Comparison of ENCODE assay signal across 34 mouse cellular contexts in the genomic region with DNA sequence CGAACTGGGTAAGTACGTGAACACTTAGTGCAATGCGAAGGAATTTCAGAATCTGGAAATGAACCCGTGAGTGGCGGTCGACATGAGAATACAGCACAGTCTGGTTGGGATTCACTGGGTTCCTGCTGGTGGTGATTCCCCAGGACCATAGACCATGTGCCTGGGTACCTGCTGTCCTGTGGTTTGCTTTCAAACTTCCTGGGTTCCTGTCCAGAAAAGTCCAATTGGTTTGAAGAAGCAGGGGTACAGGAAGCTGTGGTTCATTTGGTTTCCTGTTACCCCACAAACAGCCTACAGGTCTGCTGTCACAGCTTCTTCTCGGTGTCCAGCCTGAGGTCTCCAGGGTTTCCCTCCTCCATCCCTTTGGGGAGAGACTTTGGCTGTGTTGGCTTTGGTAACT. TPM values are rescaled to one million over a fixed set of nuclear protein-coding genes. Genes with fewer than 3 reads are reported as not detected.
DNase-seq lines count a peak whose midpoint lies in the region; ATAC-seq and TF ChIP-seq lines count a peak whose summit lies in the region.
"Had no signal": no experiment of that assay in that cellular context is flagged by ENCODE, and none has a peak within 500 bp of the region (broad histone marks: within the 10 kb centered on the region; RNA-seq: fewer than 3 reads in every experiment).

No protein-coding gene starts in this region.

- no peaks in the 10 kb centered on the region for H3K27me3 ChIP-seq in liver, postnatal 0 days (ENCODE audit: insufficient read depth, low read length)
- no peaks in the 10 kb centered on the region; the same call in 1 of the 2 replicates for H3K27me3 ChIP-seq in liver, embryonic 12.5 days (replicated peaks)
- H3K27me3 ChIP-seq: embryonic facial prominence, embryonic 13.5 days; forebrain, embryonic 15.5 days; hindbrain, embryonic 12.5 days; limb, embryonic 13.5 days; midbrain, embryonic 12.5 days had no signal

- TF ChIP-seq EP300 in liver, postnatal 0 days (IDR thresholded peaks at IDR 0.05; ENCODE audit: low read depth): no peak

- H3K36me3 ChIP-seq in liver, postnatal 0 days (replicated peaks; ENCODE audit: insufficient read depth, low read length): no peaks in the 10 kb centered on the region
- no peaks in the 10 kb centered on the region for H3K36me3 ChIP-seq in liver, embryonic 12.5 days
- H3K36me3 ChIP-seq: embryonic facial prominence, embryonic 13.5 days; forebrain, embryonic 10.5 days; forebrain, embryonic 15.5 days; G1E; heart, embryonic 13.5 days; hindbrain, embryonic 12.5 days; limb, embryonic 13.5 days; midbrain, embryonic 12.5 days had no signal

- no peak for TF ChIP-seq CTCF in liver, postnatal 0 days (IDR thresholded peaks at IDR 0.05; ENCODE audit: low read depth)
- TF ChIP-seq CTCF in left cerebral cortex, adult 2 months (IDR thresholded peaks at IDR 0.05): no peak

- no peak for DNase-seq in liver, postnatal 0 days
- DNase-seq in CD4-positive, CD25-positive, alpha-beta regulatory T cell, adult 2 months (ENCODE audit: low read depth, low spot score): peak; percentile 17
- DNase-seq in left cerebral cortex, adult 2 months (ENCODE audit: extremely low spot score in 1 of 2, low spot score in 2 of 2): no peak
- DNase-seq in yolk sac, embryonic 10.5 days (ENCODE audit: low spot score): no peak
- no peak for DNase-seq in frontal cortex, postnatal 14 days (ENCODE audit: low spot score in 2 of 2)
- DNase-seq: adrenal gland, postnatal 14 days; cerebellum, adult 11 months; cerebellum, adult 9-10 months; gastrocnemius, adult 2 months; gastrocnemius, postnatal 36 days; heart, postnatal 10 days; kidney, postnatal 14 days; lung, adult 18-20 months; right cerebral cortex, postnatal 25 days had no signal

- no peaks in the 10 kb centered on the region for H3K9me3 ChIP-seq in liver, postnatal 0 days (ENCODE audit: low read length)
- H3K9me3 ChIP-seq in liver, embryonic 12.5 days (replicated peaks): no peaks in the 10 kb centered on the region
- H3K9me3 ChIP-seq: embryonic facial prominence, embryonic 13.5 days; forebrain, embryonic 10.5 days; forebrain, embryonic 15.5 days; G1E; heart, embryonic 13.5 days; hindbrain, embryonic 12.5 days; limb, embryonic 13.5 days; midbrain, embryonic 12.5 days had no signal

- 0 out of 2 replicates have a peak overlapping the region, but pooled peaks have one; percentile 22 for H3K4me2 ChIP-seq in liver, postnatal 0 days (ENCODE audit: low read depth, low read length)
- no peak overlapping the region for H3K4me2 ChIP-seq in liver, embryonic 12.5 days
- H3K4me2 ChIP-seq: embryonic facial prominence, embryonic 13.5 days; forebrain, embryonic 15.5 days; heart, embryonic 13.5 days; hindbrain, embryonic 12.5 days; limb, embryonic 13.5 days; liver, embryonic 11.5 days; midbrain, embryonic 12.5 days had no signal

- no peak overlapping the region for H3K4me3 ChIP-seq in liver, postnatal 0 days (ENCODE audit: low read depth, low read length)
- no peak overlapping the region for H3K4me3 ChIP-seq in liver, embryonic 12.5 days
- no peak overlapping the region for H3K4me3 ChIP-seq in left cerebral cortex, adult 2 months
- H3K4me3 ChIP-seq: embryonic facial prominence, embryonic 13.5 days; forebrain, embryonic 10.5 days; forebrain, embryonic 15.5 days; gastrocnemius, adult 2 months; heart, embryonic 13.5 days; hindbrain, embryonic 12.5 days; limb, embryonic 13.5 days; midbrain, embryonic 12.5 days had no signal

- no peak for ATAC-seq in liver, postnatal 0 days
- ATAC-seq in liver, embryonic 12.5 days: no peak
- ATAC-seq in granulocyte monocyte progenitor cell, adult 5-6 weeks (replicated peaks; ENCODE audit: poor library complexity, severe bottlenecking): peak; percentile 95
- peak; percentile 63 for ATAC-seq in megakaryocyte progenitor cell, adult 5-6 weeks (replicated peaks; ENCODE audit: poor library complexity)
- ATAC-seq: forebrain, embryonic 15.5 days; hindbrain, postnatal 0 days; intestine, postnatal 0 days; lung, postnatal 0 days had no signal

- no peak overlapping the region for H3K9ac ChIP-seq in liver, postnatal 0 days (replicated peaks)
- H3K9ac ChIP-seq in liver, embryonic 12.5 days: no peak overlapping the region
- H3K9ac ChIP-seq: embryonic facial prominence, embryonic 13.5 days; forebrain, embryonic 15.5 days; heart, embryonic 13.5 days; hindbrain, embryonic 12.5 days; limb, embryonic 13.5 days; midbrain, embryonic 12.5 days had no signal

- intact Hi-C loops in left cerebral cortex, adult 2 months (cut with DNase I): no loop called here

- 61% methylated on average over 7 of the region's 7 CpGs for WGBS in liver, postnatal 0 days (ENCODE audit: insufficient replicate concordance)
- WGBS in liver, embryonic 12.5 days (ENCODE audit: insufficient replicate concordance): 58% methylated on average over 7 of the region's 7 CpGs

- 0 out of 2 replicates have a peak, but pooled peaks cover 2% of the 10 kb centered on the region for H3K4me1 ChIP-seq in liver, postnatal 0 days (ENCODE audit: insufficient read depth)
- H3K4me1 ChIP-seq in liver, embryonic 12.5 days: peaks cover 48% of the 10 kb centered on the region
- H3K4me1 ChIP-seq: embryonic facial prominence, embryonic 13.5 days; forebrain, embryonic 15.5 days; hindbrain, embryonic 12.5 days; midbrain, embryonic 12.5 days had no signal

- H3K27ac ChIP-seq in liver, postnatal 0 days (ENCODE audit: low read depth): no peak overlapping the region
- H3K27ac ChIP-seq in liver, embryonic 12.5 days: no peak overlapping the region
- no peak overlapping the region for H3K27ac ChIP-seq in left cerebral cortex, adult 2 months
- H3K27ac ChIP-seq: embryonic facial prominence, embryonic 13.5 days; forebrain, embryonic 10.5 days; forebrain, embryonic 15.5 days; gastrocnemius, adult 2 months; heart, embryonic 13.5 days; hindbrain, embryonic 12.5 days; hindbrain, postnatal 0 days; limb, embryonic 13.5 days; midbrain, embryonic 12.5 days had no signal

RNA-seq across cellular contexts. Expression of a gene that starts 27.2 kb away (rescaled TPM):
- 0.13 TPM in 1 of 2 replicates, not detected in the other for polyA plus RNA-seq in liver, postnatal 0 days (2015; fragmentation: Nextera tagmentation; extraction: Ambion mirVana)
- polyA plus RNA-seq in liver, embryonic 12.5 days (2016; fragmentation: Nextera tagmentation; extraction: Ambion mirVana): 0.26 TPM in 1 of 2 replicates, not detected in the other
- total RNA-seq in granulocyte monocyte progenitor cell, adult 5-6 weeks (2014; fragmentation: Nextera tagmentation): 1.5 TPM in 1 of 2 replicates, not detected in the other
- not detected in 2 replicates for total RNA-seq in granulocyte monocyte progenitor cell, adult 5-6 weeks (2017)
- total RNA-seq in megakaryocyte progenitor cell, adult 5-6 weeks (2015): 0.17 and 0.81 TPM in 2 replicates
- total RNA-seq in megakaryocyte progenitor cell, adult 5-6 weeks (2017): 0.12 TPM in 1 of 2 replicates, not detected in the other
- total RNA-seq in left cerebral cortex, adult 2 months (2021): not detected
- total RNA-seq: adrenal gland, postnatal 14 days; G1E; gastrocnemius, adult 2 months; gastrocnemius, postnatal 36 days; heart, adult 8-10 months; heart, postnatal 10 days; hindbrain, postnatal 0 days; layer of hippocampus, postnatal 10 days; left cerebral cortex, adult 8-10 months; left cerebral cortex, postnatal 36 days had no signal
- polyA plus RNA-seq: G1E; testis, adult 2 months had no signal

Comparison
In these comparisons a context has a peak if more than half of its experiments do, and no peak if none do; other contexts are left out.
1. ATAC-seq: peak in granulocyte monocyte progenitor cell, adult 5-6 weeks (single experiment) and megakaryocyte progenitor cell, adult 5-6 weeks (single experiment); none in liver, postnatal 0 days (single experiment) and liver, embryonic 12.5 days (single experiment).